Mouse (Mus musculus) ES-Bruce4 (cell line): Measurements from ENCODE around the gene Npat.

ENCODE experiments used
- CTCF ChIP-seq: IDR thresholded peaks from one replicate; pipeline ENCODE4 v1.8.1; 2011; ENCODE audit warnings: low read depth, low read length
- EP300 ChIP-seq: IDR thresholded peaks from 2 replicates; pipeline ENCODE4 v1.6.1; 2011; ENCODE audit warnings: low read depth, low read length; ENCODE audit not compliant: insufficient read depth
- POLR2A ChIP-seq: IDR thresholded peaks from one replicate; pipeline ENCODE4 v1.8.1; 2011; ENCODE audit warnings: low read length; ENCODE audit not compliant: insufficient read depth

DNA sequence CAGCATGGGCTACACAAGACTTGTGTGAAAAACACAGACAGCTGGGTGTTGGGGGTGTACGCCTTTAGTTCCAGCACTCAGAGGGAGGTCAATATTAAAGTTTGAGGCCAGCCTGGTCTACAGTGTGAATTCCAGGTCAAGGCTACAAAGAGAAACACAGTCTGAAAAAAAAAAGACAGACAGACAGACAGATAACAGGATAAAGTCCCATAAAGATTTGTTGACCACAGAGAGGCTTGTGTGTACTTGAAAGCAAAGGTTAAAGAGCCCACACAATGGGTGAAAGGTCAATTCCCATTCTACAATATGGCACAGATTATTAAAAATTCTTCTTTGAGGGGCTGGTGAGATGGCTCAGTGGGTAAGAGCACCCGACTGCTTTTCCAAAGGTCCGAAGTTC is 70.3 kb downstream of the Npat start:
- no peak for TF ChIP-seq POLR2A
- TF ChIP-seq CTCF, result no peak
- no peak for TF ChIP-seq EP300
